Comparison of ENCODE assay signal across 8 mouse cellular contexts in genomic region chr1:135105124-135105523, GRCm38 (mm10). TPM values are rescaled to one million over a fixed set of nuclear protein-coding genes. Genes with fewer than 3 reads are reported as not detected.
DNase-seq lines count a peak whose midpoint lies in the region; ATAC-seq and TF ChIP-seq lines count a peak whose summit lies in the region.

Lgr6 (minus strand) TSS chr1:135105276.

- H3K4me1 ChIP-seq in heart, embryonic 15.5 days (replicated peaks) = peaks cover 26% of the 10 kb centered on the region
- H3K4me1 ChIP-seq in limb, embryonic 15.5 days = peaks cover 35% of the 10 kb centered on the region
- H3K4me1 ChIP-seq in small intestine, adult 2 months (ENCODE audit: control insufficient read depth, insufficient read depth, insufficient read length, low read length) = no peaks in the 10 kb centered on the region; the same call in 1 of the 2 replicates

- H3K4me3 ChIP-seq in heart, embryonic 15.5 days = peak within 1 kb of the TSS; percentile 51
- peak within 1 kb of the TSS; percentile 51 for H3K4me3 ChIP-seq in limb, embryonic 15.5 days
- peak within 1 kb of the TSS; percentile 38 for H3K4me3 ChIP-seq in small intestine, adult 2 months (ENCODE audit: low read depth, low read length)

- no peak for TF ChIP-seq POLR2A in small intestine, adult 2 months (IDR thresholded peaks at IDR 0.05; ENCODE audit: low read depth, low read length)

- peak within 1 kb of the TSS; percentile 43 for H3K9ac ChIP-seq in heart, embryonic 15.5 days
- H3K9ac ChIP-seq in limb, embryonic 15.5 days = peak within 1 kb of the TSS; percentile 40; the same call in 1 of the 2 replicates

- no peak within 1 kb of the TSS for H3K27ac ChIP-seq in heart, embryonic 15.5 days
- H3K27ac ChIP-seq in limb, embryonic 15.5 days = no peak within 1 kb of the TSS
- no peak within 1 kb of the TSS for H3K27ac ChIP-seq in small intestine, adult 2 months (ENCODE audit: insufficient read depth, low read depth, low read length)

- under 1% methylated on average over 40 of the region's 40 CpGs for WGBS in heart, embryonic 15.5 days
- WGBS in limb, embryonic 15.5 days = under 1% methylated on average over 39 of the region's 40 CpGs
- WGBS in small intestine, adult 2 months = 1% methylated on average over 40 of the region's 40 CpGs

- H3K9me3 ChIP-seq in heart, embryonic 15.5 days (replicated peaks) = no peaks in the 10 kb centered on the region
- H3K9me3 ChIP-seq in limb, embryonic 15.5 days = no peaks in the 10 kb centered on the region

- no peaks in the 10 kb centered on the region for H3K36me3 ChIP-seq in heart, embryonic 15.5 days
- no peaks in the 10 kb centered on the region for H3K36me3 ChIP-seq in limb, embryonic 15.5 days
- no peaks in the 10 kb centered on the region for H3K36me3 ChIP-seq in small intestine, adult 2 months (ENCODE audit: control insufficient read depth, insufficient read depth, low read length)

- H3K27me3 ChIP-seq in heart, embryonic 15.5 days = peaks cover 88% of the 10 kb centered on the region
- peaks cover 66% of the 10 kb centered on the region for H3K27me3 ChIP-seq in limb, embryonic 15.5 days
- peaks cover 22% of the 10 kb centered on the region for H3K27me3 ChIP-seq in small intestine, adult 2 months (ENCODE audit: control insufficient read depth, insufficient read depth, low read length)

- TF ChIP-seq CTCF in small intestine, adult 2 months (IDR thresholded peaks at IDR 0.05; ENCODE audit: extremely low read depth, insufficient read length, insufficient replicate concordance, low read depth, low read length) = no peak

- 0 out of 2 replicates have a peak, but pooled peaks have one; percentile 25 for ATAC-seq in heart, embryonic 15.5 days (replicated peaks; ENCODE audit: insufficient number of reproducible peaks, insufficient read depth, low FRiP score, low read depth)
- 0 out of 2 replicates have a peak, but pooled peaks have one; percentile 21 for ATAC-seq in limb, embryonic 15.5 days (ENCODE audit: insufficient number of reproducible peaks, low FRiP score, low TSS enrichment, low read depth)
- ATAC-seq in frontal cortex, adult (ENCODE audit: low TSS enrichment) = no peak

- DNase-seq in adrenal gland, postnatal 14 days = peak; percentile 41
- DNase-seq in adrenal gland, postnatal 25 days = no peak
- DNase-seq in MN1 (ENCODE audit: low spot score) = peak; percentile 19
- DNase-seq in left cerebral cortex, adult 11 months (ENCODE audit: low spot score) = no peak

- H3K4me2 ChIP-seq in heart, embryonic 15.5 days = peak within 1 kb of the TSS; percentile 78
- H3K4me2 ChIP-seq in limb, embryonic 15.5 days = peak within 1 kb of the TSS; percentile 88

RNA-seq across cellular contexts. Expression of gene Lgr6, which starts in this region (rescaled TPM):
- total RNA-seq in adrenal gland, postnatal 14 days (2021) = 15.1 and 22.0 TPM in 2 replicates
- total RNA-seq in adrenal gland, postnatal 25 days (2021) = 2.2 and 2.4 TPM in 2 replicates
- 3.4 and 5.9 TPM in 2 replicates for polyA plus RNA-seq in heart, embryonic 15.5 days (2015; fragmentation: Nextera tagmentation; extraction: Ambion mirVana)
- polyA plus RNA-seq in limb, embryonic 15.5 days (2015; fragmentation: Nextera tagmentation; extraction: Ambion mirVana) = 7.8 and 9.3 TPM in 2 replicates
- polyA plus RNA-seq in small intestine, adult 2 months (2012; rRNA removed) = 0.06 and 0.17 TPM in 2 replicates

Comparison
In these comparisons a context has a peak if more than half of its experiments do, and no peak if none do; other contexts are left out.
1. DNase-seq: peak in adrenal gland, postnatal 14 days (single experiment) and MN1 (single experiment); none in adrenal gland, postnatal 25 days (single experiment) and left cerebral cortex, adult 11 months (single experiment).
2. Peak in every context shown above with its lines, with median percentiles within 50 percentile points of each other: H3K4me3 ChIP-seq.